Mouse (Mus musculus) adrenal gland, postnatal 14 days (tissue): Measurements from ENCODE around the gene Pitpnb. TPM values are rescaled to one million over a fixed set of nuclear protein-coding genes. Genes with fewer than 3 reads are reported as not detected.

ENCODE experiments used
- DNase-seq: peaks from one replicate; pipeline ENCODE4 v3.0.0; 2021; ENCODE audit warnings: mixed read lengths
- long read RNA-seq, 2 experiments: library from polyadenylated mRNA; stranded (forward); transcript quantifications; one replicate each; pipeline ENCODE4 v2.0.0; 2021
- total RNA-seq: library from RNA; stranded (reverse); gene quantifications from 2 replicates; pipeline ENCODE4 v1.2.3, GENCODE M21; 2021

The Pitpnb gene
- total RNA-seq: 69.3 and 71.8 TPM in 2 replicates
- long read RNA-seq, experiment 1, partial matches to known transcripts: 5 of 147 reads
- long read RNA-seq, experiment 1, other reads (novel, unspliced or antisense): 142 of 147 reads
- long read RNA-seq, experiment 2, partial matches to known transcripts: 7 of 79 reads
- long read RNA-seq, experiment 2, other reads (novel, unspliced or antisense): 72 of 79 reads

DNA sequence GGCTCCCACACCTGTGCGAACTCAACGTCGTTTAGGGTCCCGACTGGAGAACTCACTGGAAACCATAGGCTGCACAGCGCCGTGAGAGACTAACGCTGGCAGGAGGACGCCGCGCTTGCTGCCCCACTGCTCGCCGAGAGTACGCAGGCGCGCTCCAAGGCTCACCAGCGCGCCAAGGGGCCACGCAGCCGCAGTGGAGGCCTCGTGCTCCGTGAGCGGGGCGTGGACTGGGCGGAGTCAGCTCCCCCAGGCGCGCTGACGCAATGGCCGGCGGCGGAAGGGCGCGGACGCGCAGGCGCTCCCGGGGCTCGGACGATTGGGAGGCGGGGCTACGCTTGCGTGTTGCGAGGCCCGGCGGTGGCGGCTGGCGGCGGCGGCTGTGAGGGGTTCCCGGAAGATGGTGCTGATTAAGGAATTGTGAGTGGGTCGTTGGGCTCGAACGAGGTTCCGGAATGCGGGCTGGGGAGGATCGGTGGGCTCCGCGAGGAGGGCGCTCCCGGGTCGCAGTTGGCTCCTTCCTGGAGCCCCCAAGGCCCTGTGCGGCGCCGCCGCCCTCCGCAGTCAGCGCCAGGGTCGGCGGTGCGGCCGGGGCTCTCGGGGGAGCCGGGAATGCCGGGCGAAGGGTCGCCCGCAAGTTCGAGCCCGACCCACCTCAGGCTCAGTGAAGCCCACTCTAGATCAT lies at the start of gene Pitpnb:
Gene Pitpnb (plus strand): TSS at position 347 of the 682 bp plus-strand sequence.
- peak; percentile 99 for DNase-seq

DNA sequence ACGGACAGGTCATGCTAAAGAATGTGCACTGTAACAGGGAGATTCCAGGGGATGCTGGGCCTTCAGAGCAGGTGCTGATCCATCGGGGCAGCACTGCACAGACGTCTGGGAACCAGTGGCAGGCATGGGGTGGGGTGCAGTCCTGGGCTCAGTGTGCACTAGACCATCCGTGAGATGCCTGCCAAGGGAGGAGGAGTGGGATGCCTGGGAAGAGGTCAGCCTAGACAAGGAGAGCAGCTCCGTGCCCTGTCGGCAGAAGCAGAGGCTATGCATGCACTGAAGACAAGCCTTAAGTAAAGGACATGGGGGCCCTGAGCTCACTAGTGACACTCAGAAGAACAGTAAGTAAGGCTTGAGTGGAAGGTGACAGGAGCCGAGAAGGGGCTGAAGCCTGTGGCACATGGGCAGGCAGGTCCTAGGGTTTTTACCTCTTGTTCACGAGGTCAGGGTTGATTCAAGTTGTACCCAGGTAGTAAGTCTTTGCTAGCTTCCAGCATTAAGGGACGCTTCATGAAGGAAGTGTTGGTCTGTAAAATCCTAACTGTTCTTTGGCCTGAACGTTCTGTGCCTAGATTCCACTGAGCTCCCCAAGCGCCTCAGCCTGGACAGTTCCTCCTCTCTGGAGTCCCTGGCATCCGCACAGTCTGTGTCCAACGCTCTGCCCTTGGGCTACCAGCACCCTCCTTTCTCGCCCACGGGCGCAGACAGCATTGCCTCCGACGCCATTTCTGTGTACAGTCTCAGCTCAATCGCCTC lies 46.0 kb upstream of the Pitpnb start:
- no peak for DNase-seq

DNA sequence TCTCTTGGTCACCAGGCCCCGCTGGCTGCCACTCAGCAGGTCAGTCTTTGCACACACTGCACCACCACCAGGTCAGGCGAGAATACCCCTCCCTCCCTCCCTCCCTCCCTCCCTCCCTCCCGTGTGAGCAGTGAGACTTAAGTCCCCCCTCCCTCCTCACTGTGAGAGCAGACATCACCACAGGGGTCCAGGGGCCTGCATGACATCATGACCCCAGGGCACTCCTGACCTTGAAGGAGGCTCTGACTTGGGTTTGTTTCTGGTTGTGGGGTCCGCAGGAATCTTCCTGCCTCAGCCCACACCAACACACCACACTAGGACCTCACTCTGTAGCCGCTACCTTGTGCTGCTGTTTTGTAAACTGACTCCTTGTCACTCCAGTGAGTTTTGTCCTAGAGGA lies 43.0 kb upstream of the Pitpnb start:
- no peak for DNase-seq

DNA sequence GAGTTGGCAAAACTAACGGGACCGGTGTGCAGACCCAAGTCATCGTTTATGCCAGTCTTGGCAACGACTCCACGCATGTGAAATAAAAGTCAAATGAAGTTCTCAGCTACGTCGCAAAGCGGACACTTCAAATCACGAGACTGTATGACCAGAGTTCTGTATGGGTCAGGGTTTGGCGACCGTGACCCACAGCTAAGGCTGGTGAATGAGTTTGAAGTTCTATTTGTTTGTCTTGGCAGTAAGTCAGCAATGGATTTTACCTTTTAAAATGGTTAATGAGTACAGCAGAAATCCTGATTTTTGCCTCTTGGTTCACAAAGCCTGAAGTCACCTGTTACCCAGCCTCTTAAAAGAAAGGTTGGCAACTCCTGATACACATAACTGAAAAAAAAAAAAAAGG lies 42.1 kb upstream of the Pitpnb start:
- DNase-seq: no peak

DNA sequence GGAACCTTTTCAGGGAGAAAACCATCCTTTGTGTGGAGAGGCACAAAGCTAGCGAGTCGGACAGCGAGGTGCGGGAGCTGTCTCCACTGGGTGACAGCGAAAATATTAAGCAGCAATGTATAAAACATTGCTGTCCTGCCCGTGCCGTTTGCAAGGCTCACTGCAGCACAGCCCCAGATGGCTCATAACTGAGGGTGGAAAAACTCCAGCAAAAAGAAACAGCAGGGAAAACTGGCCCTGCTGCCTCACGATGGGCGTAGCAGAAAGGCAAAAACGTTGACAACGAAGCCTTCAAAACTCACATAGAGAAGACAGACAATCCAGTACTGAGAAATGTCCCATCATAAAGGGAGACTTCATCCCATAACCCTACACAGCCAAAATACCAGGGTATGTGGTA lies 40.5 kb upstream of the Pitpnb start:
- no peak for DNase-seq

DNA sequence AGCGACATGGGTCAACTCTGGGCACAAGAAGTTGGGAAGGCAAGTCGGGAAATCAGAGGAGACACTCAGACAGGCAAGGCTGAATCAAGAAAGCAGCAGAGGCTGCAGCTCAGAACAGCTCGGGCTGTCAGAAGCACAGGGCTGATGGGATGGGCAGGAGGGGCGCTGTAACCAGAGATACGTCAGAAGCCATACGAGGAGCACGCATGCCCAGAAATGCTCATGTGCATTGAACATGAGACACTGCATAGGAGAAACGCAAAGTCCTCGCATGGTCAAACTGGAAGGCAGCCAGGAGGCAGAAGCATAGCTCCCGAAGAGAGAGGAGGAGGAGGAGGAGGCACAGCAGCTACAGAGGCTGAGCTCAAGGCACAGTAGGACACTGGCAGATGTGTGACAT lies 38.9 kb upstream of the Pitpnb start:
- DNase-seq: no peak

DNA sequence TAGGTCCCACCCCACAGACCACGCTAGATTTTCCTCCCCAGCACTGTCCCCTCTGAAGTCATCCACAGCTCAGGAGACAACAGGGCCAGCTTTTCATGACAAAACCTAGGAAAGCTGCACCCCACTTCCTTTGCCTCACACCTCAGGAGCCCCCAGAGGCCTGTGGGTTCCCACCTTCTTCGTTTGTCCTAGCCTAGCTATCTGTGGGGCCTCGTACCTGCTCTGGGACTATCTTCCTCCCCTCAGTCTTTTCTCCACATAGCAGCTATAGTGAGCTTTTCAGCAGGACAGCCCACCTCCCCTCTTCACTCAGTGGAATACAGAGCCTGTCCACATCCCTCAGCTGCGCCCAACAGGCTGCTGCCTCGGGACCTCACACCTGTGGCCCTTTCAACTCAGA lies 32.8 kb upstream of the Pitpnb start:
- DNase-seq: no peak

DNA sequence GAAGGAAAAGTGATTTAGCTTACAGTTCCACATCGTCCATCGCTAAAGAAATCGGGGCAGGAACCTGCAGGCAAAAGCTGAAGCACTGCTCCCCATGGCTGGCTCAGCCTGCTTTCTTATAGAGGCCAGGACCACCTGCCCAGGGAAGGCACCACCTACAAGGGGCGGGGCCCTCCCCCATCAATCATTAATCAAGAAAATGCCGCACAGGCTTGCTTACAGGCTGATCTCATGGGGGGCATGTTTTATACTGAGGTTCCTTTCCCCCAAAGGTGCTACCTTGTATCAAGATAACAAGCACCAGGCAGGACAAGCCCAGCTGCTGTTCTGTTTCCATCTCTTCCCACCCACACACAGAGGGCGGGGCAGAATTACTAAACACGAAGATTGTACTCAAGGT lies 31.9 kb upstream of the Pitpnb start:
- no peak for DNase-seq

DNA sequence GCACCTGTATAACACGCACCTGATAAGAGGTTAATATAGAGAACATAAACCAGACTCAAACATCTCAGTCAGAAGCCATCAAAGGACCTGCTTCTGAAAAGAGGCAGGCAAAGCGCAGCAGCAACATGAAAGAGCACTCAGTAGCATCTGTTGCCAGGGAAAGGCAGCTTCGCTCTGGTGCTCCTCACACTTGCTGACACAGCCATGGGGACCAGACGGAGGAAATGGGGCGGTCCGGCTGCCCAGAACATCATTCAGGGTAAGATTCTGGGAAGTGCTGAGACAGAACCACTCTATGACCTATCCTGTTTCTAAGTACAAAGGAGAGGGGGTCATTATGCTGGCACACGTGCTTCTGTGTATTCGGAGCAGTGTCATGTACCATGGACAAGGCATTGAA lies 29.8 kb upstream of the Pitpnb start:
- DNase-seq: no peak

DNA sequence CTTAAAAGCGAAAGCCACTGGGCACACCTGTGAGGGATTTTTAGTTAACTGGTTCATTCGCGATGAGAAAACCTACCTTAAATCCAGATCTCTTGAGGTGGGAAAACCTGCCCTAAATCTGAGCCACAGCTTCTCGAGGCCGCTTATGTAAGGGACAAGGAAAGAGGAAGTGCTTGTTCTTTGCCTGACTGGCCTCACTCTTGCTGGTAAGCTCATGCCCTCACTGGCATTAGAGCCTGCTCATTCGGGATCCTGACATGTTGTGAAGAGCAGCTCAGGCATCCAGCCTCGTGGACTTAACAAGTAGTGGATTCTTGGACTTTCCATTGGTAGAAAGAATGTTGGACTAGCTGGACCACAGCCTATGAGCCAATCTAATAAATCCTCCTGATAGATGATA lies 28.8 kb upstream of the Pitpnb start:
- DNase-seq: no peak

DNA sequence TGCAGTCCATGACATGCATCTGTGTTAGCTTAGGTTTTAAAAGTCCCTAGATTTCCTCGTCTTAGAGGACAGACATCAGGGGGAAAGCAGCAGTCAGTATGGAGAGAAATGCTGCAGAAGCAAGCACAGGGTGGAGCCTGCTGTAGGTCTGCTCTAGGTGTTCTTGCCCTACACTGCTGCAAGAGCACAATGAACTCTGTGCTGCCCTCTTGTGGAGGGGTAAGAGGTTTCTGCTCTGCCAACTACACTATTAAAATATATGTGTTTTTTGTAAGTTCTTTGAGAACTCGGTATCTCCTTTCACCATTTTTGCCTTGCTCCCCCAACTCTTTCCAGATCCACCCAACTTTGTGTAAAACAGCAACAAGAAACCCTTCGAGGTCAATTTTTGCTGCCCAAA lies 25.8 kb upstream of the Pitpnb start:
- DNase-seq: no peak

DNA sequence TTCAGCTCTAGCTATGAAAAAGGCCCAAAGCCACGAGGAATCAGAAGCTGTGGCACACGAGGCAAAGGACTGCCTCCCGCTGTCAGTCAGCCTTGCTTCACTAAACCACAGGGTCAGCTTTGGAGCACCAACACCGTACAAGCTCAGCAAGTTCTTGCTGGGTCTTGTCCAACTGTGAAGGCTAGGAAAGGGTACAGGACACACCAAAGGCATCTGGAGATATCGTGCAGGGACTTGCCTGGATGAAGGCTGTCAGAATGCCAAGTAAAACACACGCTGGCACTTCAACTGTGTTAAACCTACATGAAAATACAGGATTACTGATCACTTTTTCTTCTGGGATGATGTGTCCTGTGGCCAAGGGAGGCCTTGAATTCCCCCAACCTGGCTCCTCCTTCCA lies 20.4 kb upstream of the Pitpnb start:
- DNase-seq: no peak

DNA sequence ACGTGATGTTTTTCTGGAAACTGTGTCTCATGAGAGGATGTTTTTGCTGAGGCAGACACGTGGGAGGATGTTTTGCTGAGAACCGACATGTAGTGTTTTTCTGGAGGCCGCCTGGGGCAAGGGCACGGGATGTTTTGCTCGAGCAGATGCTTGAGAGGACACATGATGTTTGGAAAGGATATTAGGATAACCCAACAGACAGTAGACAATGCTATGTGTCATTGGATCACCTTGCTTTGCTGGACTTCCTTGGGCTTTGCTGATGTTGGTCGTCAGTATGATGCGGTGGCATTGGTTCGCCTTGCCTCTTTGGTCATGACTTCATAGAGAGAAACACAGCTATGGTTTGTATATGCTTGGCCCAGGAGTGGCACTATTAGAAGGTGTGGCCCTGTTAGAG lies 16.7 kb upstream of the Pitpnb start:
- no peak for DNase-seq

DNA sequence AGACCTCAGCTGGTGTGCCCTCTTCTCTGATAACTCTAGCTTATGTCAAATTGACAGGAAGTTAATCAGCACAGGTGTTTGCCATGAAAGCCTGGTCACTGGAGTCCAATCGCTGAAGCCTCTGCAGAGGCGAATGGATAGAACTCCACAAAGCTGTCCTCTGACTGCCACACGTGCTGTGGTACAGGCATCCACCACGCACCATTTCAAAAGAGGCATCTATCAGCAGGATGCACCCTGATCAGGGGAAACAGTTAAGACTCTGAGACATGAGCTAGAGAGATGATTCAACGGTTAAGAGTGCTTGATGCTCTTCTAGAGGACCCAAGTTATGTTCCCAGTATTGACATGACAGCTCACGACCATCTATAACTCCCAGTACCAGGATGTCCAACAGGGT lies 15.5 kb upstream of the Pitpnb start:
- no peak for DNase-seq

DNA sequence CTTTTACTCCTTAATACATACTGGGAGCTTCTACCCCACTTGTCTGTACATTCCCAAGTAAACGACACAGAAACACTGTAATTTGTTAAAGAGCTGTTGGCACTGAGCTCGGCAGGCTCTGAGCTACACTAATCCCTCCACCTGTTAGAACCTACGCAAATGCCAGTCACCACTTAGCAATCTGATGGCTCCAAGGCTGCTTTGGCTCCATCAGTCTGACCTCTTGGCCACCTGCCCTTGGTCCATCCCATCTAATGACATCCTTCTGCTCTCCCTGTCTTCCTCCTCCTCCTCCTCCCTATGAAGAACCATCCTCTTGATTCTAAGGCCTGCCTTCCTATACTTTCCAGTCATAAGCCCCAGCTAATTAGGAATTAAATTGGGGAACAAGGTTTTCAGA lies 13.0 kb upstream of the Pitpnb start:
- DNase-seq: no peak

DNA sequence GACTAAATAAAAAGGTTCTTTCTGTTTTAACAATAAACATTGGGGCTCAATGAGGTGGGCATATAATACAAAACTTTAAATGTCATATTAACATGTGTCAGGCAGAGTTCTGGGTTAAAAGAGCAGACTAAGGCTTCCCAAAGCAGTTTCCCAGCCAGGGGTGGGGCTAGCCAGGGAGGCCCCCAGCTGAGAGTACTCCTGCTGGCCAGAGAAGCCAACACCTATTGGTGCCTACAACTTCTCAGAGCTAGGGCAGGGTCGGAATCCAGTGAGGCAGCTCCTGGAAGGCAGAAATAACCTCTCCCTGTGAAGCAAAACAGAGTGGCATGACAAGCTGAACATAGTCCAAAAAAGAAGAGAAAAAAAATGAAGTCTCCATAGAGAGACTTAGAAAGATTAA lies 11.6 kb upstream of the Pitpnb start:
- DNase-seq: no peak

DNA sequence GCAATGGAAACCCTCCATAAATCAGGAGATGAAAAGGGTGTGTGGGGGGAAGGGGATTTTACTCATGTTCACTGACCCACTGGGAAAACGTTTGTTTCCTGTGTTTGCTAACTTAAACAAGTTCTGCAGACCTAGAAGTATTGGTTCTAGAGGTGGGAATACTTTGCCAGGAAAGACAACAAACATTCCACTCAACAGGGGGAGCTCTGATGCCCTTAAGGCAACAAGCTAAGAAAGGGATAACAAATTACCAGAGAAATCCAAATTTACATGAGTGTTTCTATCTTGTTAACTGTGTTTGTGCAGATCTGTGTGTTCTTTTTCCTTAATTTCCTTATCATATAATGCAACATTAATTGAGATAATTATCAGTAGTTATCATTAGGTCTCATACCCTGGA lies 4.8 kb upstream of the Pitpnb start:
- DNase-seq: no peak

DNA sequence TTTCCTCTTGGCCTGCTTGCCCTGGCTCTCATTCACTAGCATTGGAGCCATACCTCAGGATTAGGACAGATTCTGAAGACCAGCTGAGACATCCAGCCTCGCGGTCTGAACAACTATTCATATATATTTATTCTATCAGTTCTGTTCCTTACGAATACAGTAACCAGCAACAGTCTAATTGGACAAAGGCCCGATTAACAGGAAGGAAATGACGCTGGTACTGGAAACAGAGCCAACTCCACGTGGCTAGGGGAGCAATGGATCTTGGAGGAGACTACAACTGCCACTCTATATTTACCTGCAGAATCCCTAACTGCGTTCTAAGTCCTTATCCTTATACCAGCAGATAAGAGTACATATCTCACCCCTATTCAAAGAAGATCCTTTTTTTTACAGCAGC lies 3.1 kb upstream of the Pitpnb start:
- DNase-seq: no peak

DNA sequence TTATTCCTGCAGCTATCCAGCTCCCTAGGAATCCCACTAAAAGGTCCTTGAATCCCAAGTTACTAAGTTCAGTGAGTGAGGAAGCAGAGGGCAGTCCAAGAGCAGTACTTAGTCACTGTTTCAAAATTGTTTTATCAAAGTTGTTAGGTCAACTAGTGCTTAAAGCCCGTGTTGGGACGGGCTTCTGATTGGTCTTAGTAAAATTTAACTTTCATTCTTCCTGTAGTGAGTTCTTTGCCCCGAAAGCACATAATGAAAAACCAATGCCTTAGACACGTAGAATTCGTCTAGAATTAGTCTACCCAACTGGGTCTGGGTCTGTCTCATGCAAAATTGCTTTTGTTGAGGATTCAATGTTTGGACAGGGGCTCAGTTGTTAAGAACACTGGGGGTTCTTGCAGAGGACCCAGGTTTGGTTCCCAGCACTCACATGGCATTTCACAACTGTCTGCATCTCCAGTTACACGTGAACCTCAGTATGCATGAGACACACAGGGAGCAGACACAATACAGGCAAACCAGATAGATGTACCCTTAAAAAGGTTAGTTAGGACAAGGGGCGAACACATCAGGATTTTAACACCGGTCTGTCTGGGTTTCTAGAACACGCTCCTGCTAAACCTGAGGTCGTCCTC lies 664 bp upstream of the Pitpnb start:
- DNase-seq: no peak

DNA sequence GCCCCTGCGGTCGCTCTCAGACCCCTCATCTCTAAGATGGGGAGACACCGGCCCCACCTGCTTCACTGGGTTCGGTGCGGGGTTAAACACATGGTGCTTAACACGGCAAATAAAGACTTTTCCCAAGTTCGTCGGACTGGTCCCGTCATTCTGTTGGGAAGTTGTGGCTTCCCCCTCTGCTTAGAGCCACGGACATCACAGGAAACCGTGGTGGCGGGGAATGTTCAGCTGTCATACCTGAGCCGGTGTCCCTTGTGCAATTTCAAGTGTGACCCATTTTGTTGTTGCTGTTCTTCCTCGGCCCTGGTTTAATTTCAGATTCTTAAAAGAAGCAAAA lies 504 bp downstream of the Pitpnb start:
- peak; percentile 15 for DNase-seq

DNA sequence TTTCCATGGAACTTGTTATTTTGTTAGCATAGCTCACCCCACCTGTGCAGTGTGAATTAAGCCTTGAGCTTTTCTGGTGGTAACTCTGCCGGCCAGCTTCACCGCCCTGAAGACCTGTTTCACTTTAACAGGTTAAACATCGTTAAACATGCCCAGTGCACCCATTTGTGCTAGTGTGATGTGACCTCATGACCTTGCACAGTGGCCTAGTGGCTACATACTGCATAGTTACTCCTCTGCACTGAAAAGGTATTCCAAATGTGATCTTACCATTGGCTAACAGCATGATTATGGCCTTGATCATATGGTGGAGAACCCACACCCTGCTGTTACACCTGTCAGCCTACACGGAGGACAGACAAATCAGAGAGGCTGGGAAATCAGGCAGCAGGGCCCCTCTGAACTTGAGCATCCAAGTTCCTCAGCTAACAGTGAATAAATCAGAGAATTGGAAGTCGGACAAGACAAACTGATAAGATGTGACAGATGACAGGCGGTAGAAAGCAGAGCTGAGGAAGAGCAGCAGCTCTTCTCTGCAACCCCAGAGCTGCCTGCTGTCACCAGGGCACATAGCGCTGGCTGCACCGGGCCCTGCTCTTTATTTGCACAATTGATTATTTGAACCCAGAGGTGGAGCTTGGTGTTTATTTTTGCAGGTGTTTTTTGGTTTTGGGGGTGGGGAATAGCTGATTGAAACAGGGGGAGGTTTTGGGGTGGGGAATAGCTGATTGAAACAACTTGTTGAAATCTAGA lies 5.6 kb downstream of the Pitpnb start:
- DNase-seq: no peak

DNA sequence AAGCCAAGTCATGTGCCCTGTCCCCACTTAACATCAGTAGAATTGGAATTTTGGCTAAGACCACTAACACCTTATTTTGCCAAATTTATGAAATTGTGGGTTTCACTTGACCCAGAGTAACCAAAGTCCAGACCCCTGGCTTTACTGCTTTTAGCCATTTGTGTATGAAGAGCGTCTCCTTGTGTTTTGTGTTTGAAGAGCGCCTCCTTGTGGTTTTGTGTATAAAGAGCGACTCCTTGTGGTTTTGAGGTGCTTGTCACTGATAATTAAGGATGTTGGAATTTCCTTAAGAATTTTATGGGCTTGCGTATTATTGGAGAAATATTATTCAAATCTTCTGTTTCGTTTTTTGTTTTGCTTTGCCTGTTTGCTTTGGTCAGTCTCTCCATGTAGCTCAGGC lies 11.0 kb downstream of the Pitpnb start:
- peak; percentile 30 for DNase-seq
